Mouse (Mus musculus) bone marrow, adult 2 months (tissue): ENCODE results near the gene Ecd. TPM values are rescaled to one million over a fixed set of nuclear protein-coding genes. Genes with fewer than 3 reads are reported as not detected.

Source experiments
- H3K27ac ChIP-seq: fragments of 200-500 bp; 2 replicates; pipeline ENCODE4 v1.5.1; 2012; ENCODE audit warnings: low read depth, mild to moderate bottlenecking, control low read depth, inconsistent platforms, low read length; ENCODE audit not compliant: control insufficient read depth, poor library complexity, insufficient read depth
- H3K4me1 ChIP-seq: fragments of 200-500 bp; 2 replicates; pipeline ENCODE4 v1.6.1; 2011; ENCODE audit warnings: low read length; ENCODE audit not compliant: control insufficient read depth, insufficient read depth
- H3K4me3 ChIP-seq: fragments of 200-500 bp; replicated peaks from 2 replicates; pipeline ENCODE3; 2011; ENCODE audit warnings: mild to moderate bottlenecking, low read depth, low read length, control low read depth; ENCODE audit not compliant: control insufficient read depth
- CTCF ChIP-seq: fragments of 200-500 bp; IDR thresholded peaks from 2 replicates; pipeline ENCODE4 v1.5.1; 2011; ENCODE audit warnings: low read length, control low read depth; ENCODE audit not compliant: control insufficient read depth, insufficient read depth
- POLR2A ChIP-seq: fragments of 200-500 bp; IDR thresholded peaks from 2 replicates; pipeline ENCODE4 v1.6.1; 2011; ENCODE audit warnings: low read depth, mild to moderate bottlenecking, control low read depth, low read length, borderline replicate concordance; ENCODE audit not compliant: control insufficient read depth
- WGBS: fragments of 180-500 bp; shearing (Covaris S2); methylation state at CpG from one replicate; pipeline ENCODE4 v1.1.7; 2018; 5-methylcytosine and 5-hydroxymethylcytosine counted together
- polyA plus RNA-seq: library from polyadenylated mRNA; stranded (reverse); fragments of >200 nt; gene quantifications from 2 replicates; pipeline ENCODE4 v1.2.4, GENCODE M21; 2011; ENCODE audit warnings: low replicate concordance; ENCODE audit not compliant: missing spikeins, insufficient read depth, insufficient read length

Gene Ecd
- polyA plus RNA-seq, 1 experiment: 18.7 TPM

GRCm38 (mm10) chr14:20298131-20298530 is 49.8 kb downstream of the Ecd start:
- Histone ChIP-seq H3K4me3 (no peak overlapping the region), H3K27ac (no peak overlapping the region), H3K4me1 (no peaks in the 10 kb centered on the region; the same call in none of the 2 replicates)
- TF ChIP-seq POLR2A (no peak), CTCF (no peak)
- 53% methylated on average over 3 of the region's 3 CpGs for WGBS

GRCm38 (mm10) chr14:20297616-20298015 is 50.3 kb downstream of the Ecd start:
- 84% methylated on average over 3 of the region's 3 CpGs for WGBS
- TF ChIP-seq CTCF (no peak), POLR2A (no peak)

GRCm38 (mm10) chr14:20294947-20295346 is 53.0 kb downstream of the Ecd start:
- H3K4me1 ChIP-seq: no peaks in the 10 kb centered on the region; the same call in none of the 2 replicates
- no peak overlapping the region for H3K27ac ChIP-seq
- 37% methylated on average over 8 of the region's 8 CpGs for WGBS
- peak overlapping the region; percentile 70 for H3K4me3 ChIP-seq
- TF ChIP-seq CTCF (no peak), POLR2A (no peak)

More at GRCm38 (mm10) chr14:20297616-20298015, 50.3 kb downstream of the Ecd start:
- Histone ChIP-seq H3K27ac (no peak overlapping the region), H3K4me3 (no peak overlapping the region), H3K4me1 (no peaks in the 10 kb centered on the region; the same call in none of the 2 replicates)

- H3K4me1 ChIP-seq: no peaks in the 10 kb centered on the region; the same call in none of the 2 replicates
- H3K4me3 ChIP-seq: peak within 1 kb of the TSS; percentile 87
- TF ChIP-seq POLR2A (no peak), CTCF (no peak)
- WGBS: 21% methylated on average over 14 of the region's 14 CpGs
- no peak within 1 kb of the TSS for H3K27ac ChIP-seq
Observed at GRCm38 (mm10) chr14:20294117-20294892, 53.6 kb downstream of the Ecd start, which contains the start of gene Nudt13. Nudt13 (plus strand) TSS chr14:20294697.

DNA sequence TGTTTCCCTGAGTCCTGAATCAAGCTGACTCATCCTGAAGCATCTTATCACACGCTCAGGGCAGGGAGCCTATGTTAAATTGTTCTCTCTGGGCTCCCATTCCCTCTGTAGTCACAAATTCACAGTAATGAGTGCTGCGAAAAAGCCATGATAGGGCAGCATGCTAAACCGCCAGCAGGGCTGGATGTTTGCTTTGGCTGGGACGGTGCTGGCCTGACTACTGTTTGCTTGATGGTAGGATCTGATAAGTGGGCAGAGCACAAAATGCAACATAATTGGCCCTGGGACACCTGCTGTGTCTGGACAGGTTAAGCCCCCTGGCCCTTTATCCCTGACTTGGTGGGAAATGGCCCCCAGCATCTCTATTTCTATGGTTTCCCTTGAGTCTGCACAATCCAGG is 56.5 kb downstream of the Ecd start:
- no peak overlapping the region for H3K27ac ChIP-seq
- no peaks in the 10 kb centered on the region; the same call in 1 of the 2 replicates for H3K4me1 ChIP-seq
- TF ChIP-seq CTCF: no peak
- TF ChIP-seq POLR2A: no peak
- H3K4me3 ChIP-seq: no peak overlapping the region
- WGBS: 78% methylated on average over 4 of the region's 4 CpGs

Other genes with a start within 250 kb of the Ecd start
- 0.97 and 5.9 TPM in 2 replicates for gene Saysd1, start 209.6 kb downstream of the Ecd start, polyA plus RNA-seq
- gene Kcnk5, start 166.3 kb downstream of the Ecd start, polyA plus RNA-seq: 1.3 and 5.4 TPM in 2 replicates
- not detected in 2 replicates for gene Kcnk16, start 78.9 kb downstream of the Ecd start, polyA plus RNA-seq
- 9.8 and 16.9 TPM in 2 replicates for gene Nudt13, start 53.4 kb downstream of the Ecd start, polyA plus RNA-seq
- 6.9 and 16.8 TPM in 2 replicates for gene Fam149b, start within 50 bp of the Ecd start, polyA plus RNA-seq
- 90.4 and 102 TPM in 2 replicates for gene Dnajc9, start 40.8 kb upstream of the Ecd start, polyA plus RNA-seq
- 21.8 and 78.8 TPM in 2 replicates for gene Mrps16, start 45.5 kb upstream of the Ecd start, polyA plus RNA-seq
- 2.5 TPM in 1 of 2 replicates, not detected in the other for gene Cfap70, start 104.1 kb upstream of the Ecd start, polyA plus RNA-seq
- gene Anxa7, start 132.0 kb upstream of the Ecd start, polyA plus RNA-seq: 28.3 and 34.6 TPM in 2 replicates
- 7.6 and 7.7 TPM in 2 replicates for gene Mss51, start 148.8 kb upstream of the Ecd start, polyA plus RNA-seq
- gene Ppp3cb, start 198.5 kb upstream of the Ecd start, polyA plus RNA-seq: 23.8 and 35.0 TPM in 2 replicates